Mouse (Mus musculus): Measurements from ENCODE around the gene Frat2.

Frat2 gene

GRCm38 (mm10) chr19:41844345-41844744, 3.6 kb downstream of the Frat2 start:
- DNase-seq (ENCODE audit: low spot score): no peak

- DNase-seq (ENCODE audit: low spot score): no peak
Observed at GRCm38 (mm10) chr19:41842706-41843105, 5.2 kb downstream of the Frat2 start.

- DNase-seq (ENCODE audit: low spot score): no peak
Observed at GRCm38 (mm10) chr19:41842196-41842595, 5.7 kb downstream of the Frat2 start.

GRCm38 (mm10) chr19:41841105-41841750, 6.7 kb downstream of the Frat2 start:
- no peak for DNase-seq (ENCODE audit: low spot score)

- DNase-seq (ENCODE audit: low spot score): no peak
Observed at GRCm38 (mm10) chr19:41839685-41840084, 8.2 kb downstream of the Frat2 start.

- no peak for DNase-seq (ENCODE audit: low spot score)
Observed at GRCm38 (mm10) chr19:41838808-41839207, 9.1 kb downstream of the Frat2 start.

GRCm38 (mm10) chr19:41837917-41838261, 10.0 kb downstream of the Frat2 start:
- no peak for DNase-seq (ENCODE audit: low spot score)

- DNase-seq (ENCODE audit: low spot score): no peak
Observed at GRCm38 (mm10) chr19:41837194-41837916, 10.6 kb downstream of the Frat2 start.

GRCm38 (mm10) chr19:41836719-41837118, 11.2 kb downstream of the Frat2 start:
- DNase-seq (ENCODE audit: low spot score): no peak

- DNase-seq (ENCODE audit: low spot score): no peak
Observed at GRCm38 (mm10) chr19:41835816-41836215, 12.1 kb downstream of the Frat2 start.

- DNase-seq (ENCODE audit: low spot score): no peak
Observed at GRCm38 (mm10) chr19:41835407-41835806, 12.5 kb downstream of the Frat2 start.

GRCm38 (mm10) chr19:41832501-41833201, 15.3 kb downstream of the Frat2 start:
- no peak for DNase-seq (ENCODE audit: low spot score)

- no peak for DNase-seq (ENCODE audit: low spot score)
Observed at GRCm38 (mm10) chr19:41831718-41832391, 16.1 kb downstream of the Frat2 start.

GRCm38 (mm10) chr19:41831101-41831570, 16.8 kb downstream of the Frat2 start:
- DNase-seq (ENCODE audit: low spot score): no peak

- no peak for DNase-seq (ENCODE audit: low spot score)
Observed at GRCm38 (mm10) chr19:41830106-41831031, 17.6 kb downstream of the Frat2 start.

- peak; percentile 82 for DNase-seq (ENCODE audit: low spot score)
Observed at GRCm38 (mm10) chr19:41829381-41830105, 18.4 kb downstream of the Frat2 start, which contains the start of gene Frat1. Frat1 (plus strand) TSS chr19:41829970.

- DNase-seq (ENCODE audit: low spot score): no peak
Observed at GRCm38 (mm10) chr19:41828941-41829340, 19.0 kb downstream of the Frat2 start.

- DNase-seq (ENCODE audit: low spot score): no peak
Observed at GRCm38 (mm10) chr19:41826529-41826928, 21.4 kb downstream of the Frat2 start.

GRCm38 (mm10) chr19:41824950-41825349, 23.0 kb downstream of the Frat2 start:
- DNase-seq (ENCODE audit: low spot score): no peak

- no peak for DNase-seq (ENCODE audit: low spot score)
Observed at GRCm38 (mm10) chr19:41822589-41822988, 25.3 kb downstream of the Frat2 start.

- DNase-seq (ENCODE audit: low spot score): no peak
Observed at GRCm38 (mm10) chr19:41821436-41821835, 26.5 kb downstream of the Frat2 start.
